Mouse (Mus musculus): ENCODE data around the gene Cnih4.

The Cnih4 gene

DNA sequence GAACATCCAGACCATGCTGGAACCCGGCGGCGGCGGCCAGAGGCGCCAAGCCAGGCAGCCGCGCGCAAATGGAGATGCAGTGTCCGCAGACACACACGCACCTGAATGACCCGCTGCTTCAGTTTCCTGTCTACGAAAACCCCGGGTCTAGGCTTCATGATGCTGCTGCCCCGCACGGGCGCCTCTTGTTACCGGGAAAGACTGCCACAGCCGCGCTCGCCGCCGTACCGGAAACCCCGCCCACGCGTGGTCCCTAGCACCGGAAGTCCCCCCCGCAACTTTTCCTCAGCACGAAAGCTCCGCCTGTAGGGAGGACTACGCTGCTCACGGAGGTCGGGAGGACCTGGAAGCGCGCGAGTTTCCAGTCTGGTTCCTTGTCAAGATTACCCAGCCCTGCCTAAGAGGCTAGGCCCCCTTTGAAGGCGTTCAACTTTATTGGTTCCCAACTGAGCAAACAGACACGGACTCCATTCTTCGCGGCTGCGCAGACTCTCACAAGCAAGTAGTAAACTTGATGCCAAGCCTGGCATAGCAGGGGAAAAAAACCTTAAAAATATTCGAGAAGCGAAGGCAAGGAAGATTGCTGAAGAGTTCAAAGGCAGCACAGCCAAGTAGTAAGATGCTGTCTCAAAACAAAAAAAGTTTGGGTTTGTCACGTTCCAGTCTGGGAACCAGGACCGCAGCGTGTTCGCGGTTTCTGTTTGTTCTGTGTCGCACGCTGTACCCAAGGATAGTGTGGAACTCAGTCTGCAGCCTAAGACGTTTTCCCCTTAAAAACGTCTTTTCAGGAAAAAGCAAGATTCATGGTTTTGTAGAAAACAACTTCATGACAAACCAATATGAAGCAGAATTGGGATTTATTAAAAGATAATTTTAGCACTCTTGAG is at the start of gene Cnih4, which contains the start of gene Nvl:
TSS of gene Cnih4 (plus strand) at position 744 of the 887 bp plus-strand sequence.
TSS of gene Nvl (minus strand) at position 255 of the 887 bp plus-strand sequence.
- DNase-seq (ENCODE audit: low read depth), result peak; percentile 85

GRCm38 (mm10) chr1:181117112-181117511 is 27.4 kb upstream of the Cnih4 start:
- no peak for DNase-seq (ENCODE audit: low read depth)

GRCm38 (mm10) chr1:181124145-181124544 is 20.3 kb upstream of the Cnih4 start:
- DNase-seq (ENCODE audit: low read depth), result no peak

- no peak for DNase-seq (ENCODE audit: low read depth)
Measured at GRCm38 (mm10) chr1:181125916-181126315, 18.6 kb upstream of the Cnih4 start.

DNA sequence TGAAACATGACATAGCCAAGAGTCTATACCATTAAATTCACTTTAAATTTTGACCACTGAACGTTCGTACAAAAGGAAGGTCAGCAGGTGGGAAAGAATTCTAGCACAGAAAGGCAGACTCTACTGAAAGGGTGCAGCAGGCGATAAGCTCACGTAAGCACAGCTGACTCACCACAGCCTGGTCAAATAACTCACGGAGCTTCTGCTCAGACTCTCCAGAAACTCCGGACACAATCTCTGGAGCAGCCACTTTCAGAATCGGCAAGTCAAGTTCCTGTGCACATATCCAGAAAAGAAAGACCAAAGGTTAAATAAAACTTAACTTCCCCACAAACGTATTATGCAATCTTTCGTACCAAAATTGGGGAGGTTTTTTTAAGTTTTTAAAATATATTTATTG is 17.7 kb upstream of the Cnih4 start:
- no peak for DNase-seq (ENCODE audit: low read depth)

- DNase-seq (ENCODE audit: low read depth), result no peak
Measured at GRCm38 (mm10) chr1:181131915-181132314, 12.6 kb upstream of the Cnih4 start.

DNA sequence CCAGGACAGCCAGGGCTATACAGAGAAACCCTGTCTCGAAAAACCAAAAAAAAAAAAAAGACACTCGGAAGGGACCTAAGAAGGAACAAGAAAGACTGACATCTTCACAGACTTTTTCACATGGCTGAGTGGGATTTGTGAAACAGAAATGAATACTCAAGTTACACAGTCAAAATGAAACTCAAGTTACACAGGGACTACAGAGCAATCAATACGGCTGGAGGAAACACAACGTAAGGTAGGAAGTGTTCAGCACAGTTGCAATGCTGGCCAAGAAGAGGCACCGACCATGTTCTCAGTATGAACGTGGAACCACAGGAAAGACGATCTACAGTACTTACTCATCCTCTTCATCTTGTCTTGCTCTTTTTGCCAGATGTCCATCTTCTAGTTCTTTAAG is 5.8 kb upstream of the Cnih4 start:
- no peak for DNase-seq (ENCODE audit: low read depth)

DNA sequence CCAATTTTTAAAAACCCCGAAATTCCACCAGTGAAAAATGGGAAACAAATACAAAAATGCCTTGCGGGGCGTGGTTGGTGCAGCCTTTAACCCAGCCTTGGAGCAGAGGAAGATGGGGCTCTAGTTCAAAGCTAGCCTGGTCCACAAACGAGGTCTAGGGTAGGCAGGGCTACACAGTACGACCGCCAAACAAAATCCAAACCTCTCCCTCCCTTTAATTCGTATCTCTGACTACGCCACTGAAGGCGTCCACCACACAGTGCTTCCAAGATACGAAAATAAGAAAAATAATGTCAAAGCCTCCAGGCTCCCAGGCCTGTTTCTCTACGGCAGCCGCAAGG is 914 bp upstream of the Cnih4 start:
- peak; percentile 47 for DNase-seq (ENCODE audit: low read depth)

- no peak for DNase-seq (ENCODE audit: low read depth)
Measured at GRCm38 (mm10) chr1:181144966-181145365, 473 bp downstream of the Cnih4 start.

GRCm38 (mm10) chr1:181146187-181146586 is 1.7 kb downstream of the Cnih4 start:
- DNase-seq (ENCODE audit: low read depth), result no peak

- no peak for DNase-seq (ENCODE audit: low read depth)
Measured at GRCm38 (mm10) chr1:181148540-181148939, 4.0 kb downstream of the Cnih4 start.

GRCm38 (mm10) chr1:181149373-181150017 is 5.0 kb downstream of the Cnih4 start:
- DNase-seq (ENCODE audit: low read depth), result no peak

GRCm38 (mm10) chr1:181150431-181150826 is 5.9 kb downstream of the Cnih4 start:
- DNase-seq (ENCODE audit: low read depth), result no peak

DNA sequence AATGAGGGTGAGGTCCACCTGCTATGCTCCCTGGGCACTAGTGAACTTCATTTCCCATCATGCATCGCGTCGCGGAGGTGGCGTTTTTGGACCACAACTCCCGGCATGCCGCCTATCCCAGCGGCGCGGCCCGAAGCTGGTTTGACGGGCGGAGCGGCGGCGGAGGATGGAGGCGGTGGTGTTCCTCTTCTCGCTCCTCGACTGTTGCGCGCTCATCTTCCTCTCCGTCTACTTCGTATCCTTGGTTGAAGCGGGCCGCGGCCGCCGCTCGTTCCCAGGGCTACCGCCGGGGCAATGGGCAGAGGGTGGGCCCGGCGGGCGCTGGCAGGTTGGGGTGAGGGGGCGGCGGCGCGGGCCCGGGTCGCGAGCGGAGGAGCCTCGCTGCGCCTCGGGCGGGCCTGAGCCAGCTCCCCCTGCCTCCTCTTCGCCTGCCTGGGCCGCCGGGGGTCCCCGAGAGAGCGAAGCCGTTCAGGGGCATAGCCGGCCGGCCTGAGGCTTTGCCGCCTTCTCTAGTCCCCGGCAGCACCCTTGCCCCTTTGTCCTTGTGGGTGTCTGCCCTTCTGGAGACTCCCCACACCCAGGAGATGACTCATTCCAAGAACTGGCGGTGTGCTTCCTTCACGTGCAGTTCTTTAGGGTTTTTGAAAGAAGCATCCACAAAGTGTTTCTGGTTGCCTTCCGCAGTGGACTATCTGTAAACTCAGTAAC is 6.5 kb downstream of the Cnih4 start:
- peak; percentile 87 for DNase-seq (ENCODE audit: low read depth)

GRCm38 (mm10) chr1:181151541-181151940 is 7.0 kb downstream of the Cnih4 start:
- DNase-seq (ENCODE audit: low read depth), result no peak

- DNase-seq (ENCODE audit: low read depth), result no peak
Measured at GRCm38 (mm10) chr1:181167816-181168215, 23.3 kb downstream of the Cnih4 start.

GRCm38 (mm10) chr1:181168377-181168776 is 23.9 kb downstream of the Cnih4 start:
- no peak for DNase-seq (ENCODE audit: low read depth)

GRCm38 (mm10) chr1:181170210-181170609 is 25.7 kb downstream of the Cnih4 start:
- no peak for DNase-seq (ENCODE audit: low read depth)

DNA sequence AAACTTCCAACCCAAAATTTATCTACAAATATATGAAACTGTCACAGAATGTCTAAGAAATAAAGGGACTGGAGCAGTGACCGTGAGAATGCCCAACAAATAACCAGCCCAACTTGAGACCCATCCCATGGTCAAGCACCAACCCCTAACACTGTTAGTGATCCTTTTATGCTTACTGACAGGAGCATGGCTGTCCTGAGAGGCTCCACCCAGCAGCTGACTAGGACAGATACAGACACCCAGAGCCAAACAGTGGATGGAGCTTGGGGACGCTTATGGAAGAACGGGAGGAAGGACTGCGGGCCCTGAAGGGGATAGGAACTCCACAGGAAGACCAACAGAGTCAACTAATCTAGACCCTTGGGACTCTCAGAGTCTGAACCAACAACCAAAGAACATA is 44.4 kb downstream of the Cnih4 start:
- no peak for DNase-seq (ENCODE audit: low read depth)

- no peak for DNase-seq (ENCODE audit: low read depth)
Measured at GRCm38 (mm10) chr1:181199446-181199845, 55.0 kb downstream of the Cnih4 start.

- no peak for DNase-seq (ENCODE audit: low read depth)
Measured at GRCm38 (mm10) chr1:181210147-181210546, 65.7 kb downstream of the Cnih4 start.

DNA sequence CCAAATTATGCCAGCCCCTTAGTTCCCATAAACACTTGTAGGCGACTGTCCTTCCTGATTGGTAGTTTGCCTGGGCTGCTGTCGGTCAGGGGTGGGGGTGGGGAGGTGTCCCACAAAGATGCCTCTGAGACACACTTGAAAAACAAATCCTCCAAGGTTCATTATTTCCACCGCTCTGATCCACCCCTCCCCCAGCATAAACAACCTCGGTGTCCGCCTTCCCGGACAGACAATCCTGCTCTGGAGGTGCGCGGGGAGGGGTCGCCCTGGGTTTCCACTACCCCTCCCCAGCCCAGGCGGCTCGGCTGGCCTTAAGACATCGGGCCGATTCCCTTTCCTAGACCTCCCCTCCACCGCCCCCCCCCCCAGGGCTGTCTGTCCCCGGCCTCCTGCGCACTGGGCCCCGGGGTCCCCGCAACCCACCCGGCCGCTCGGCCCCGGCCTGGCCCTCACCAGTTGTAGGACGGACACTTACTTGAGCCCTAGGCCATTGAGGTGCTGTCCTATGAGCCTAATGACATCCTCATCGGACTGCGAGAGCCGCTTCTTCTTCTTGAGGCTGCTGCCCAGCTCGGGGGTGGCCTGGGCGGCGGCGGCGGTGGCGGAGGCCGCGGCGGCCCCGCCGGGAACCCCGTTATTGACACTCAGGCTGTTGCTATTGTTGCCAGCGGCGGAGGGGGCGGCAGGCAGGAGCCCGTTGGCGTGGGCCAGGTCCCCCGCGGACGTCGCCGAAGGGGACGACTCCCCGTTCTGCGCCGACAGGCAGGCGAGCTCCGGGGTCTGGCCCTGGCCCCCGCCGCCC is 66.3 kb downstream of the Cnih4 start:
- DNase-seq (ENCODE audit: low read depth), result no peak

Data from c-Kit-positive CD71-negative TER-119-negative erythroid progenitor cells, embryonic 14.5 days (primary cell).